Mouse (Mus musculus): ENCODE results near the gene Znrf2. TPM values are rescaled to one million over a fixed set of nuclear protein-coding genes. Genes with fewer than 3 reads are reported as not detected.
"Not testable (repeated sequence)": the region's sequence is repeated elsewhere in the genome, so short reads cannot be mapped to it uniquely, and the experiment has no call there.

Gene Znrf2
- polyA plus RNA-seq, 1 experiment from 2014 or later = 3.4 TPM

GRCm38 (mm10) chr6:54855801-54856583 lies 39.3 kb downstream of the Znrf2 start:
- Histone ChIP-seq H3K27me3 (no peaks in the 10 kb centered on the region), H3K4me2 (replicated peaks) (no peak overlapping the region), H3K9ac (no peak overlapping the region), H3K9me3 (no peaks in the 10 kb centered on the region), H3K36me3 (no peaks in the 10 kb centered on the region), H3K4me3 (no peak overlapping the region), H3K27ac (no peak overlapping the region), H3K4me1 (peaks cover 11% of the 10 kb centered on the region; the same call in 1 of the 2 replicates)
- 57% methylated on average over 4 of the region's 4 CpGs for WGBS
- no peak for ATAC-seq (ENCODE audit: insufficient number of reproducible peaks, insufficient read depth, low FRiP score, low TSS enrichment)

- not testable (repeated sequence) for H3K36me3 ChIP-seq; H3K9ac ChIP-seq; H3K27ac ChIP-seq; H3K27me3 ChIP-seq; ATAC-seq (ENCODE audit: insufficient number of reproducible peaks, insufficient read depth, low FRiP score, low TSS enrichment); H3K9me3 ChIP-seq; H3K4me3 ChIP-seq; H3K4me2 ChIP-seq (replicated peaks); H3K4me1 ChIP-seq
- 90% methylated on average over 5 of the region's 5 CpGs for WGBS
Measured at GRCm38 (mm10) chr6:54859159-54859558, 42.4 kb downstream of the Znrf2 start.

- no peaks in the 10 kb centered on the region for H3K36me3 ChIP-seq
- H3K27me3 ChIP-seq = no peaks in the 10 kb centered on the region
- H3K9me3 ChIP-seq = no peaks in the 10 kb centered on the region
- no peak overlapping the region for H3K4me3 ChIP-seq
- H3K27ac ChIP-seq = no peak overlapping the region
- no peak for ATAC-seq (ENCODE audit: insufficient number of reproducible peaks, insufficient read depth, low FRiP score, low TSS enrichment)
- H3K9ac ChIP-seq = no peak overlapping the region
- H3K4me1 ChIP-seq = no peaks in the 10 kb centered on the region
- H3K4me2 ChIP-seq (replicated peaks) = no peak overlapping the region
Measured at GRCm38 (mm10) chr6:54860180-54860579, 43.5 kb downstream of the Znrf2 start.

GRCm38 (mm10) chr6:54866731-54867410 lies 50.2 kb downstream of the Znrf2 start:
- Histone ChIP-seq H3K9me3 (no peaks in the 10 kb centered on the region), H3K27me3 (no peaks in the 10 kb centered on the region), H3K27ac (no peak overlapping the region), H3K36me3 (no peaks in the 10 kb centered on the region), H3K4me2 (replicated peaks) (no peak overlapping the region), H3K9ac (no peak overlapping the region), H3K4me1 (no peaks in the 10 kb centered on the region), H3K4me3 (no peak overlapping the region)
- WGBS = 81% methylated on average over 5 of the region's 5 CpGs
- ATAC-seq (ENCODE audit: insufficient number of reproducible peaks, insufficient read depth, low FRiP score, low TSS enrichment) = no peak

- Histone ChIP-seq H3K27me3 (no peaks in the 10 kb centered on the region), H3K36me3 (no peaks in the 10 kb centered on the region), H3K4me2 (replicated peaks) (no peak overlapping the region), H3K27ac (no peak overlapping the region), H3K9me3 (no peaks in the 10 kb centered on the region), H3K4me3 (no peak overlapping the region), H3K4me1 (no peaks in the 10 kb centered on the region), H3K9ac (no peak overlapping the region)
- 61% methylated on average over 4 of the region's 4 CpGs for WGBS
- ATAC-seq (ENCODE audit: insufficient number of reproducible peaks, insufficient read depth, low FRiP score, low TSS enrichment) = no peak
Measured at GRCm38 (mm10) chr6:54867411-54867745, 50.7 kb downstream of the Znrf2 start.

- Histone ChIP-seq H3K4me3 (no peak overlapping the region), H3K4me1 (no peaks in the 10 kb centered on the region), H3K27ac (no peak overlapping the region), H3K9ac (no peak overlapping the region), H3K9me3 (no peaks in the 10 kb centered on the region), H3K4me2 (replicated peaks) (no peak overlapping the region), H3K36me3 (no peaks in the 10 kb centered on the region), H3K27me3 (no peaks in the 10 kb centered on the region)
- WGBS = 74% methylated on average over 5 of the region's 5 CpGs
- ATAC-seq (ENCODE audit: insufficient number of reproducible peaks, insufficient read depth, low FRiP score, low TSS enrichment) = no peak
Measured at GRCm38 (mm10) chr6:54873029-54873428, 56.3 kb downstream of the Znrf2 start.

GRCm38 (mm10) chr6:54876782-54877181 lies 60.1 kb downstream of the Znrf2 start:
- WGBS = 38% methylated on average over 5 of the region's 5 CpGs
- ATAC-seq (ENCODE audit: insufficient number of reproducible peaks, insufficient read depth, low FRiP score, low TSS enrichment) = no peak
- H3K27me3 ChIP-seq = no peaks in the 10 kb centered on the region

GRCm38 (mm10) chr6:54877651-54878050 lies 60.9 kb downstream of the Znrf2 start:
- H3K27me3 ChIP-seq = no peaks in the 10 kb centered on the region
- H3K4me1 ChIP-seq = no peaks in the 10 kb centered on the region
- no peak overlapping the region for H3K4me3 ChIP-seq
- no peak overlapping the region for H3K27ac ChIP-seq
- WGBS = 77% methylated on average over 3 of the region's 3 CpGs
- no peak for ATAC-seq (ENCODE audit: insufficient number of reproducible peaks, insufficient read depth, low FRiP score, low TSS enrichment)
- no peaks in the 10 kb centered on the region for H3K9me3 ChIP-seq
- no peak overlapping the region for H3K4me2 ChIP-seq (replicated peaks)
- peaks cover 6% of the 10 kb centered on the region; the same call in 1 of the 2 replicates for H3K36me3 ChIP-seq
- H3K9ac ChIP-seq = no peak overlapping the region

More at GRCm38 (mm10) chr6:54876782-54877181, 60.1 kb downstream of the Znrf2 start:
- Histone ChIP-seq H3K9me3 (no peaks in the 10 kb centered on the region), H3K27ac (no peak overlapping the region), H3K4me1 (no peaks in the 10 kb centered on the region), H3K4me3 (no peak overlapping the region), H3K9ac (no peak overlapping the region), H3K36me3 (peaks cover 6% of the 10 kb centered on the region; the same call in 1 of the 2 replicates), H3K4me2 (replicated peaks) (no peak overlapping the region)

- Histone ChIP-seq H3K4me3 (no peak overlapping the region), H3K9ac (no peak overlapping the region), H3K36me3 (peaks cover 6% of the 10 kb centered on the region; the same call in 1 of the 2 replicates), H3K9me3 (no peaks in the 10 kb centered on the region), H3K4me1 (no peaks in the 10 kb centered on the region), H3K4me2 (replicated peaks) (no peak overlapping the region), H3K27me3 (no peaks in the 10 kb centered on the region), H3K27ac (no peak overlapping the region)
- no peak for ATAC-seq (ENCODE audit: insufficient number of reproducible peaks, insufficient read depth, low FRiP score, low TSS enrichment)
Measured at GRCm38 (mm10) chr6:54878546-54878945, 61.8 kb downstream of the Znrf2 start.

GRCm38 (mm10) chr6:54880086-54880485 lies 63.4 kb downstream of the Znrf2 start:
- Histone ChIP-seq H3K9me3 (no peaks in the 10 kb centered on the region), H3K36me3 (peaks cover 6% of the 10 kb centered on the region; the same call in 1 of the 2 replicates), H3K27ac (no peak overlapping the region), H3K4me2 (replicated peaks) (no peak overlapping the region), H3K27me3 (no peaks in the 10 kb centered on the region), H3K4me1 (no peaks in the 10 kb centered on the region), H3K4me3 (no peak overlapping the region), H3K9ac (no peak overlapping the region)
- ATAC-seq (ENCODE audit: insufficient number of reproducible peaks, insufficient read depth, low FRiP score, low TSS enrichment) = no peak
- WGBS = 94% methylated on average over 4 of the region's 4 CpGs

GRCm38 (mm10) chr6:54883424-54883823 lies 66.7 kb downstream of the Znrf2 start:
- 81% methylated on average over 2 of the region's 2 CpGs for WGBS
- Histone ChIP-seq H3K9me3 (no peaks in the 10 kb centered on the region), H3K4me3 (no peak overlapping the region), H3K4me2 (replicated peaks) (no peak overlapping the region), H3K36me3 (peaks cover 6% of the 10 kb centered on the region; the same call in 1 of the 2 replicates), H3K27ac (no peak overlapping the region), H3K4me1 (0 out of 2 replicates have a peak, but pooled peaks cover 3% of the 10 kb centered on the region), H3K9ac (no peak overlapping the region), H3K27me3 (no peaks in the 10 kb centered on the region)
- ATAC-seq (ENCODE audit: insufficient number of reproducible peaks, insufficient read depth, low FRiP score, low TSS enrichment) = no peak

GRCm38 (mm10) chr6:54886195-54886594 lies 69.5 kb downstream of the Znrf2 start:
- peaks cover 6% of the 10 kb centered on the region; the same call in 1 of the 2 replicates for H3K4me1 ChIP-seq
- H3K4me2 ChIP-seq (replicated peaks) = no peak overlapping the region
- WGBS = 56% methylated on average over 7 of the region's 7 CpGs
- no peaks in the 10 kb centered on the region for H3K9me3 ChIP-seq
- H3K27me3 ChIP-seq = no peaks in the 10 kb centered on the region
- ATAC-seq (ENCODE audit: insufficient number of reproducible peaks, insufficient read depth, low FRiP score, low TSS enrichment) = no peak
- no peak overlapping the region for H3K4me3 ChIP-seq
- H3K9ac ChIP-seq = no peak overlapping the region
- H3K36me3 ChIP-seq = no peaks in the 10 kb centered on the region
- H3K27ac ChIP-seq = no peak overlapping the region

Data from embryonic facial prominence, embryonic 12.5 days (tissue).